Mouse (Mus musculus): ENCODE measurements at regions not wholly inside any gene's neighbourhood (a gene's known extent, or its start where the extent isn't known, plus 50 kb on each side); places are given as distances from the start of the nearest gene placed in this dataset.

GRCm38 (mm10) chr9:47909051-47909450 is 252.8 kb upstream of the Nxpe4 start:
- no peak overlapping the region for H3K4me2 ChIP-seq (replicated peaks; ENCODE audit: low read depth, low read length)

GRCm38 (mm10) chr9:47910501-47910906 is 251.3 kb upstream of the Nxpe4 start:
- Histone ChIP-seq H3K4me2 (replicated peaks; ENCODE audit: low read depth, low read length) (no peak overlapping the region), H3K4me1 (ENCODE audit: control insufficient read depth, insufficient read depth, low read length) (no peaks in the 10 kb centered on the region), H3K9ac (replicated peaks; ENCODE audit: low read depth, low read length) (no peak overlapping the region), H3K4me3 (ENCODE audit: low read depth, low read length) (no peak overlapping the region), H3K27me3 (ENCODE audit: control insufficient read depth, insufficient read depth, low read length) (no peaks in the 10 kb centered on the region), H3K9me3 (ENCODE audit: control insufficient read depth, low read depth, low read length) (no peaks in the 10 kb centered on the region), H3K36me3 (ENCODE audit: control insufficient read depth, insufficient read depth, low read length) (no peaks in the 10 kb centered on the region), H3K27ac (ENCODE audit: low read length) (no peak overlapping the region)
- ATAC-seq (ENCODE audit: insufficient number of reproducible peaks, insufficient read depth, low FRiP score, low read depth), result no peak
- 21% methylated on average over 6 of the region's 6 CpGs for WGBS

More at GRCm38 (mm10) chr9:47909051-47909450, 252.8 kb upstream of the Nxpe4 start:
- H3K9ac ChIP-seq (replicated peaks; ENCODE audit: low read depth, low read length), result no peak overlapping the region
- no peaks in the 10 kb centered on the region for H3K4me1 ChIP-seq (ENCODE audit: control insufficient read depth, insufficient read depth, low read length)
- no peak for ATAC-seq (ENCODE audit: insufficient number of reproducible peaks, insufficient read depth, low FRiP score, low read depth)
- WGBS, result 73% methylated on average over 5 of the region's 5 CpGs
- no peak overlapping the region for H3K27ac ChIP-seq (ENCODE audit: low read length)
- H3K36me3 ChIP-seq (ENCODE audit: control insufficient read depth, insufficient read depth, low read length), result no peaks in the 10 kb centered on the region
- H3K4me3 ChIP-seq (ENCODE audit: low read depth, low read length), result no peak overlapping the region
- no peaks in the 10 kb centered on the region for H3K27me3 ChIP-seq (ENCODE audit: control insufficient read depth, insufficient read depth, low read length)
- no peaks in the 10 kb centered on the region for H3K9me3 ChIP-seq (ENCODE audit: control insufficient read depth, low read depth, low read length)

- H3K4me3 ChIP-seq (ENCODE audit: low read depth, low read length), result no peak overlapping the region
- H3K27me3 ChIP-seq (ENCODE audit: control insufficient read depth, insufficient read depth, low read length), result no peaks in the 10 kb centered on the region
- H3K9me3 ChIP-seq (ENCODE audit: control insufficient read depth, low read depth, low read length), result no peaks in the 10 kb centered on the region
- no peak overlapping the region for H3K4me2 ChIP-seq (replicated peaks; ENCODE audit: low read depth, low read length)
- no peak overlapping the region for H3K27ac ChIP-seq (ENCODE audit: low read length)
- no peaks in the 10 kb centered on the region for H3K4me1 ChIP-seq (ENCODE audit: control insufficient read depth, insufficient read depth, low read length)
- H3K9ac ChIP-seq (replicated peaks; ENCODE audit: low read depth, low read length), result no peak overlapping the region
- no peaks in the 10 kb centered on the region for H3K36me3 ChIP-seq (ENCODE audit: control insufficient read depth, insufficient read depth, low read length)
- WGBS, result 87% methylated on average over 5 of the region's 5 CpGs
- no peak for ATAC-seq (ENCODE audit: insufficient number of reproducible peaks, insufficient read depth, low FRiP score, low read depth)
Measured at GRCm38 (mm10) chr9:47912823-47913222, 249.0 kb upstream of the Nxpe4 start.

- no peak overlapping the region for H3K9ac ChIP-seq (replicated peaks; ENCODE audit: low read depth, low read length)
- H3K36me3 ChIP-seq (ENCODE audit: control insufficient read depth, insufficient read depth, low read length), result no peaks in the 10 kb centered on the region
- H3K4me2 ChIP-seq (replicated peaks; ENCODE audit: low read depth, low read length), result no peak overlapping the region
- H3K27me3 ChIP-seq (ENCODE audit: control insufficient read depth, insufficient read depth, low read length), result no peaks in the 10 kb centered on the region
- H3K4me1 ChIP-seq (ENCODE audit: control insufficient read depth, insufficient read depth, low read length), result no peaks in the 10 kb centered on the region
- no peak overlapping the region for H3K27ac ChIP-seq (ENCODE audit: low read length)
- ATAC-seq (ENCODE audit: insufficient number of reproducible peaks, insufficient read depth, low FRiP score, low read depth), result no peak
- no peaks in the 10 kb centered on the region for H3K9me3 ChIP-seq (ENCODE audit: control insufficient read depth, low read depth, low read length)
- no peak overlapping the region for H3K4me3 ChIP-seq (ENCODE audit: low read depth, low read length)
- 84% methylated on average over 2 of the region's 2 CpGs for WGBS
Measured at GRCm38 (mm10) chr9:47935299-47935698, 226.5 kb upstream of the Nxpe4 start.

GRCm38 (mm10) chr9:47935957-47936457 is 225.8 kb upstream of the Nxpe4 start:
- Histone ChIP-seq H3K27ac (ENCODE audit: low read length) (no peak overlapping the region), H3K4me2 (replicated peaks; ENCODE audit: low read depth, low read length) (no peak overlapping the region), H3K4me1 (ENCODE audit: control insufficient read depth, insufficient read depth, low read length) (no peaks in the 10 kb centered on the region), H3K36me3 (ENCODE audit: control insufficient read depth, insufficient read depth, low read length) (no peaks in the 10 kb centered on the region), H3K9ac (replicated peaks; ENCODE audit: low read depth, low read length) (no peak overlapping the region), H3K4me3 (ENCODE audit: low read depth, low read length) (no peak overlapping the region), H3K27me3 (ENCODE audit: control insufficient read depth, insufficient read depth, low read length) (no peaks in the 10 kb centered on the region), H3K9me3 (ENCODE audit: control insufficient read depth, low read depth, low read length) (no peaks in the 10 kb centered on the region)
- WGBS, result 69% methylated on average over 7 of the region's 7 CpGs
- no peak for ATAC-seq (ENCODE audit: insufficient number of reproducible peaks, insufficient read depth, low FRiP score, low read depth)

- no peak overlapping the region for H3K4me3 ChIP-seq (ENCODE audit: low read depth, low read length)
- H3K9me3 ChIP-seq (ENCODE audit: control insufficient read depth, low read depth, low read length), result no peaks in the 10 kb centered on the region
- WGBS, result 80% methylated on average over 14 of the region's 14 CpGs
- no peaks in the 10 kb centered on the region for H3K36me3 ChIP-seq (ENCODE audit: control insufficient read depth, insufficient read depth, low read length)
- H3K4me1 ChIP-seq (ENCODE audit: control insufficient read depth, insufficient read depth, low read length), result no peaks in the 10 kb centered on the region
- H3K9ac ChIP-seq (replicated peaks; ENCODE audit: low read depth, low read length), result no peak overlapping the region
- ATAC-seq (ENCODE audit: insufficient number of reproducible peaks, insufficient read depth, low FRiP score, low read depth), result no peak
- no peak overlapping the region for H3K27ac ChIP-seq (ENCODE audit: low read length)
- no peak overlapping the region for H3K4me2 ChIP-seq (replicated peaks; ENCODE audit: low read depth, low read length)
- no peaks in the 10 kb centered on the region for H3K27me3 ChIP-seq (ENCODE audit: control insufficient read depth, insufficient read depth, low read length)
Measured at GRCm38 (mm10) chr9:47938941-47939710, 222.7 kb upstream of the Nxpe4 start.

- Histone ChIP-seq H3K9me3 (ENCODE audit: control insufficient read depth, low read depth, low read length) (no peaks in the 10 kb centered on the region), H3K4me3 (ENCODE audit: low read depth, low read length) (no peak overlapping the region), H3K4me1 (ENCODE audit: control insufficient read depth, insufficient read depth, low read length) (no peaks in the 10 kb centered on the region), H3K4me2 (replicated peaks; ENCODE audit: low read depth, low read length) (no peak overlapping the region), H3K9ac (replicated peaks; ENCODE audit: low read depth, low read length) (no peak overlapping the region), H3K27me3 (ENCODE audit: control insufficient read depth, insufficient read depth, low read length) (no peaks in the 10 kb centered on the region), H3K27ac (ENCODE audit: low read length) (no peak overlapping the region), H3K36me3 (ENCODE audit: control insufficient read depth, insufficient read depth, low read length) (no peaks in the 10 kb centered on the region)
- ATAC-seq (ENCODE audit: insufficient number of reproducible peaks, insufficient read depth, low FRiP score, low read depth), result no peak
- 58% methylated on average over 11 of the region's 11 CpGs for WGBS
Measured at GRCm38 (mm10) chr9:47942761-47943583, 218.9 kb upstream of the Nxpe4 start.

- no peaks in the 10 kb centered on the region for H3K9me3 ChIP-seq (ENCODE audit: control insufficient read depth, low read depth, low read length)
- H3K27me3 ChIP-seq (ENCODE audit: control insufficient read depth, insufficient read depth, low read length), result no peaks in the 10 kb centered on the region
- no peak overlapping the region for H3K4me2 ChIP-seq (replicated peaks; ENCODE audit: low read depth, low read length)
- H3K9ac ChIP-seq (replicated peaks; ENCODE audit: low read depth, low read length), result no peak overlapping the region
- H3K36me3 ChIP-seq (ENCODE audit: control insufficient read depth, insufficient read depth, low read length), result no peaks in the 10 kb centered on the region
- H3K4me3 ChIP-seq (ENCODE audit: low read depth, low read length), result no peak overlapping the region
- no peaks in the 10 kb centered on the region for H3K4me1 ChIP-seq (ENCODE audit: control insufficient read depth, insufficient read depth, low read length)
- ATAC-seq (ENCODE audit: insufficient number of reproducible peaks, insufficient read depth, low FRiP score, low read depth), result no peak
- H3K27ac ChIP-seq (ENCODE audit: low read length), result no peak overlapping the region
- 39% methylated on average over 7 of the region's 7 CpGs for WGBS
Measured at GRCm38 (mm10) chr9:47946226-47946625, 215.6 kb upstream of the Nxpe4 start.

Data from stomach, embryonic 14.5 days (tissue).